Mouse (Mus musculus) embryonic facial prominence, embryonic 10.5 days (tissue): ENCODE results near the gene Gm21760. TPM values are rescaled to one million over a fixed set of nuclear protein-coding genes. Genes with fewer than 3 reads are reported as not detected.
"Not testable (repeated sequence)": the region's sequence is repeated elsewhere in the genome, so short reads cannot be mapped to it uniquely, and the experiment has no call there.

ENCODE experiments used
- DNase-seq: peaks from one replicate; pipeline ENCODE4 v3.0.0-alpha.2; 2017; ENCODE audit warnings: low spot score
- H3K27ac ChIP-seq: fragments of 300-500 bp; sonication (generic); replicated peaks from 2 replicates; pipeline ENCODE4 v1.5.1; 2016; ENCODE audit warnings: mild to moderate bottlenecking
- H3K27me3 ChIP-seq: fragments of 300-500 bp; sonication (generic); replicated peaks from 2 replicates; pipeline ENCODE4 v1.6.1; 2016; ENCODE audit warnings: low read depth, mild to moderate bottlenecking; ENCODE audit not compliant: poor library complexity, severe bottlenecking
- H3K36me3 ChIP-seq: fragments of 300-500 bp; sonication (generic); replicated peaks from 2 replicates; pipeline ENCODE4 v1.6.1; 2016; ENCODE audit warnings: mild to moderate bottlenecking, moderate library complexity
- H3K4me1 ChIP-seq: fragments of 300-500 bp; sonication (generic); 2 replicates; pipeline ENCODE4 v1.6.1; 2016
- H3K4me3 ChIP-seq: fragments of 300-500 bp; sonication (generic); 2 replicates; pipeline ENCODE4 v1.5.1; 2016; ENCODE audit warnings: mild to moderate bottlenecking, moderate library complexity
- H3K9me3 ChIP-seq: fragments of 300-500 bp; sonication (generic); 2 replicates; pipeline ENCODE4 v1.6.1; 2016; ENCODE audit warnings: mild to moderate bottlenecking
- WGBS: fragments of 180-500 bp; shearing (Covaris S2); methylation state at CpG from one replicate; pipeline ENCODE4 v1.1.7; 2016; 5-methylcytosine and 5-hydroxymethylcytosine counted together
- polyA plus RNA-seq: library from polyadenylated mRNA; unstranded; fragments of >200 nt; fragmentation: Nextera tagmentation; extraction: Ambion mirVana; gene quantifications from 2 replicates; pipeline ENCODE4 v1.2.1, GENCODE M21; 2016

Gene Gm21760
- not detected in 2 replicates for polyA plus RNA-seq

DNA sequence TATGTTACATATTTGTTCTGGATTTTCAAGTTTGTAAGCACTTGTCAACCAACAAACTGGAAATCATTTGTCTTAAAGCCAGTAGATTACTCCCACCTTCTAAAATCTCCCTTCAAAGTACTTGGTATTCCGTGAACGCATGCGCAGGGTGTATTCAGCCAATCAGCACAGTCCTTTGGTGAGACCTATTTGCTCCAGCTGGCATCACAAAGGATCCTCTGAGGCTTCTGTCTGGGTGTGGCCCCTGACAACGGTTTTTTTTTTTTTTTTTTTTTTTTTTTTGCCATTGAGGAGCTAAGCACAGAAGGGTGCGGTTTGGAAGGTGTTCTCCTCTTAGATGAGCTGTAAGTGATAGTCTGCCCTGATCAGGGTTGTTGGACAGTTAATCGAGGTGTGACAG, at the start of gene Gm21760:
Gene Gm21760 (plus strand): TSS at position 301 of the 400 bp plus-strand sequence.
- DNase-seq, H3K4me3 ChIP-seq, H3K27ac ChIP-seq, H3K27me3 ChIP-seq, H3K4me1 ChIP-seq, H3K36me3 ChIP-seq, H3K9me3 ChIP-seq: not testable (repeated sequence)
- no CpG with 5 or more reads among the region's 6 CpGs for whole genome bisulfite sequencing
